Mouse (Mus musculus): ENCODE measurements around the gene Igsf9b. TPM values are rescaled to one million over a fixed set of nuclear protein-coding genes. Genes with fewer than 3 reads are reported as not detected.

Igsf9b gene
- polyA plus RNA-seq, 1 experiment from 2014 or later = 2.6 TPM

- H3K27me3 ChIP-seq (ENCODE audit: control insufficient read depth, insufficient read depth, low read depth, low read length) = no peaks in the 10 kb centered on the region
- WGBS = 80% methylated on average over 4 of the region's 4 CpGs
- ATAC-seq (ENCODE audit: low read depth) = no peak
Observed at GRCm38 (mm10) chr9:27286859-27287258, 12.1 kb upstream of the Igsf9b start.

GRCm38 (mm10) chr9:27287419-27287818 lies 11.6 kb upstream of the Igsf9b start:
- Histone ChIP-seq H3K4me1 (replicated peaks; ENCODE audit: control insufficient read depth, insufficient read depth, low read length) (peaks cover 10% of the 10 kb centered on the region; the same call in 1 of the 2 replicates), H3K9me3 (ENCODE audit: control insufficient read depth, low read length) (no peaks in the 10 kb centered on the region), H3K4me3 (ENCODE audit: low read length) (no peak overlapping the region), H3K27ac (ENCODE audit: low read length) (no peak overlapping the region), H3K9ac (ENCODE audit: low read length) (no peak overlapping the region), H3K36me3 (ENCODE audit: control insufficient read depth, insufficient read depth, low read length) (no peaks in the 10 kb centered on the region), H3K4me2 (ENCODE audit: low read depth, low read length) (no peak overlapping the region), H3K27me3 (ENCODE audit: control insufficient read depth, insufficient read depth, low read depth, low read length) (no peaks in the 10 kb centered on the region)
- 41% methylated on average over 5 of the region's 5 CpGs for WGBS
- no peak for ATAC-seq (ENCODE audit: low read depth)

More at GRCm38 (mm10) chr9:27286859-27287258, 12.1 kb upstream of the Igsf9b start:
- no peak overlapping the region for H3K4me2 ChIP-seq (ENCODE audit: low read depth, low read length)
- no peaks in the 10 kb centered on the region for H3K9me3 ChIP-seq (ENCODE audit: control insufficient read depth, low read length)
- H3K27ac ChIP-seq (ENCODE audit: low read length) = no peak overlapping the region
- H3K4me1 ChIP-seq (replicated peaks; ENCODE audit: control insufficient read depth, insufficient read depth, low read length) = peaks cover 10% of the 10 kb centered on the region; the same call in 1 of the 2 replicates
- H3K4me3 ChIP-seq (ENCODE audit: low read length) = no peak overlapping the region
- no peak overlapping the region for H3K9ac ChIP-seq (ENCODE audit: low read length)
- H3K36me3 ChIP-seq (ENCODE audit: control insufficient read depth, insufficient read depth, low read length) = no peaks in the 10 kb centered on the region

DNA sequence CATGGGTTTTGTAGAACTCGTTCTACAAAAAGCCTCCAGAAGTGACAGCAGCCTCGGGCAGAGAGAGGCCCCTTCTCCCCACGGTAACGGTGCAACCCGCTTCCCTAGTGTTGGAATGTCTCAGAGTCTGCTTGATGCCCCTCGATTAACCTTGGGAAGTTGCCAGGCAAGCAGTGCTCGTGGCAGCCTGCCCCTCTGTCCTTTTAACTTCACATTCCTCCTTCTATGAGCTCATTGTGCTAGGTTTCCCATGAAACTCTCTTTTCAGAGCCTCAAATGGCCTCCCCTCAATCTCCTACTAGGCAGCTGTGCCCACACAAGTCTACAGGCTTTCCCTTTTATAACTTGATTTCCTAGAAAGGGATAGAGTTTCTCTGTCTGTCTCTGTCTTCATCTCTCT lies 10.6 kb upstream of the Igsf9b start:
- H3K4me1 ChIP-seq (replicated peaks; ENCODE audit: control insufficient read depth, insufficient read depth, low read length) = peaks cover 10% of the 10 kb centered on the region; the same call in 1 of the 2 replicates
- no peak overlapping the region for H3K4me2 ChIP-seq (ENCODE audit: low read depth, low read length)
- WGBS = 11% methylated on average over 7 of the region's 7 CpGs
- H3K27ac ChIP-seq (ENCODE audit: low read length) = no peak overlapping the region
- no peak overlapping the region for H3K4me3 ChIP-seq (ENCODE audit: low read length)
- no peaks in the 10 kb centered on the region for H3K9me3 ChIP-seq (ENCODE audit: control insufficient read depth, low read length)
- H3K27me3 ChIP-seq (ENCODE audit: control insufficient read depth, insufficient read depth, low read depth, low read length) = no peaks in the 10 kb centered on the region
- H3K9ac ChIP-seq (ENCODE audit: low read length) = no peak overlapping the region
- ATAC-seq (ENCODE audit: low read depth) = peak; percentile 47
- H3K36me3 ChIP-seq (ENCODE audit: control insufficient read depth, insufficient read depth, low read length) = no peaks in the 10 kb centered on the region

DNA sequence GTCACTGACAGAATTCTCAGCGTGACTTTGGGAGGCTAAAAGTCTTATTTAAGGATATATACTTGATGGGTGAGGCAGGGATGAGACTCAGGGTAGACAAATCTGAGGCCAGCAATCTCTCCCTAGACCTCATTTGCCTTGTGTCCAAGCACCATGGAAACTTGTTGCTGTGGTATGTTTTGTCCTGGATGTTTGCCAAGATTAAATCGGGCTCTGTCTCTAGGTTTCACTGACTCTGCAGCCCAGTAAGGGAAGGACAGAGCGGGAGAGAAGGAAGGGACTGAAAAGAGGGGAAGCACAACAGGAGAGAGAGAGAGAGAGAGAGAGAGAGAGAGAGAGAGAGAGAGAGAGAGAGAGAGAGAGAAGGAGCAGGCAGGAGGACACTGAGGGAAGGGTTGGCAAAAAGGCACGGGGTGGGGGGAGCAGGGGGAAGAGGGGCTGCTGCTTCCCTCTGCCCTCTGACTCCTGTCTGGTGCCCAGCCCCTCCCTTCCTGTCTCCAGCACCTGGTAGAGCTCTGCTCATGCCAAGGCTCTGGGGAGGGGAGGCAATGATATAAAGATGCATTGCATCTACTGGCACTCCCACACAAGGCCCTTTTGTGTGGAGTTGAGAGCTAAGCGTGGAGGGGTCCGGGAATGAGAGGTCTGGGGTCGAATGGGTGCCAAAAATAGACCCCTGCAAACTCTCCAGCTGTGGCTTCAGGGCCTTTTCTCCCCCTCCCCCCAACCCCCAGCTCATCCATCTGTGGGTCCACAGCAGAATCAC lies 9.3 kb upstream of the Igsf9b start:
- no peak overlapping the region for H3K27ac ChIP-seq (ENCODE audit: low read length)
- no peak for ATAC-seq (ENCODE audit: low read depth)
- H3K9me3 ChIP-seq (ENCODE audit: control insufficient read depth, low read length) = no peaks in the 10 kb centered on the region
- H3K9ac ChIP-seq (ENCODE audit: low read length) = no peak overlapping the region
- H3K36me3 ChIP-seq (ENCODE audit: control insufficient read depth, insufficient read depth, low read length) = no peaks in the 10 kb centered on the region
- H3K27me3 ChIP-seq (ENCODE audit: control insufficient read depth, insufficient read depth, low read depth, low read length) = no peaks in the 10 kb centered on the region
- H3K4me3 ChIP-seq (ENCODE audit: low read length) = no peak overlapping the region
- peaks cover 10% of the 10 kb centered on the region; the same call in 1 of the 2 replicates for H3K4me1 ChIP-seq (replicated peaks; ENCODE audit: control insufficient read depth, insufficient read depth, low read length)
- no peak overlapping the region for H3K4me2 ChIP-seq (ENCODE audit: low read depth, low read length)
- 21% methylated on average over 7 of the region's 7 CpGs for WGBS

GRCm38 (mm10) chr9:27294380-27294779 lies 4.6 kb upstream of the Igsf9b start:
- WGBS = 55% methylated on average over 4 of the region's 4 CpGs
- Histone ChIP-seq H3K9ac (ENCODE audit: low read length) (no peak overlapping the region), H3K4me3 (ENCODE audit: low read length) (no peak overlapping the region), H3K27me3 (ENCODE audit: control insufficient read depth, insufficient read depth, low read depth, low read length) (peaks cover 14% of the 10 kb centered on the region), H3K4me2 (ENCODE audit: low read depth, low read length) (no peak overlapping the region), H3K36me3 (ENCODE audit: control insufficient read depth, insufficient read depth, low read length) (no peaks in the 10 kb centered on the region), H3K4me1 (replicated peaks; ENCODE audit: control insufficient read depth, insufficient read depth, low read length) (peaks cover 4% of the 10 kb centered on the region; the same call in 1 of the 2 replicates), H3K9me3 (ENCODE audit: control insufficient read depth, low read length) (no peaks in the 10 kb centered on the region), H3K27ac (ENCODE audit: low read length) (no peak overlapping the region)
- no peak for ATAC-seq (ENCODE audit: low read depth)

GRCm38 (mm10) chr9:27299286-27300187 lies 533 bp downstream of the Igsf9b start:
- peaks cover 32% of the 10 kb centered on the region for H3K27me3 ChIP-seq (ENCODE audit: control insufficient read depth, insufficient read depth, low read depth, low read length)
- peak overlapping the region; percentile 63 for H3K4me3 ChIP-seq (ENCODE audit: low read length)
- H3K9ac ChIP-seq (ENCODE audit: low read length) = peak overlapping the region; percentile 56
- peak overlapping the region; percentile 29; the same call in 1 of the 2 replicates for H3K27ac ChIP-seq (ENCODE audit: low read length)
- peak overlapping the region; percentile 74 for H3K4me2 ChIP-seq (ENCODE audit: low read depth, low read length)
- no peaks in the 10 kb centered on the region for H3K9me3 ChIP-seq (ENCODE audit: control insufficient read depth, low read length)
- peaks cover 5% of the 10 kb centered on the region; the same call in 1 of the 2 replicates for H3K4me1 ChIP-seq (replicated peaks; ENCODE audit: control insufficient read depth, insufficient read depth, low read length)
- peak; percentile 13 for ATAC-seq (ENCODE audit: low read depth)
- under 1% methylated on average over 64 of the region's 68 CpGs for WGBS
- H3K36me3 ChIP-seq (ENCODE audit: control insufficient read depth, insufficient read depth, low read length) = no peaks in the 10 kb centered on the region

DNA sequence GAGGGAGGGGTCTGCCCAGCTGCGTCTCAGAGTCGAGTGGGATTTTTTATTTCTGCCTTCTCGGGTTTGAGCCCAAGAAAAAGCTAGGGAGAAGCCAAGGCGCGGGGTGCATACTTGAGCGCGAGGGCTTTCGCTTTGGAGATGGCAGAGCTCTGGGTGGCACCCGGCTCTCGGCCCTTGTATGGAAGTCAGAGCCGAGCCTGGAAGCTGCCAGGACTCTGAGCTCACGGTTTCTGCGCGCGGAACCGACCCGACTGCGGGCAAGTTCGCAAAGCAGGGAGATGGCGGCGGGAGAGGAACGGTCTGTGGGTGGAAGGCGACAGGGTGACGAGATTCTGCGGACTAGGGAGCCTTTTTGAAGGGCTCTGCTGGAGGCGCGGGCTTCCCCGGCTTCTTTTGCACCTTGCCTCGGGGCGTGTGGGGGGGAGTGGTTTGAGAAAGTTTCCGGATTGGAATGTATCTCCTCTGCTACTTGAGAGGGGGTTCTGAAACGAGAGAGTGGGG lies 1.2 kb downstream of the Igsf9b start:
- Histone ChIP-seq H3K4me2 (ENCODE audit: low read depth, low read length) (peak overlapping the region; percentile 74), H3K9ac (ENCODE audit: low read length) (peak overlapping the region; percentile 56), H3K27ac (ENCODE audit: low read length) (no peak overlapping the region), H3K4me3 (ENCODE audit: low read length) (peak overlapping the region; percentile 63), H3K9me3 (ENCODE audit: control insufficient read depth, low read length) (no peaks in the 10 kb centered on the region), H3K36me3 (ENCODE audit: control insufficient read depth, insufficient read depth, low read length) (no peaks in the 10 kb centered on the region), H3K4me1 (replicated peaks; ENCODE audit: control insufficient read depth, insufficient read depth, low read length) (peaks cover 5% of the 10 kb centered on the region; the same call in 1 of the 2 replicates), H3K27me3 (ENCODE audit: control insufficient read depth, insufficient read depth, low read depth, low read length) (peaks cover 32% of the 10 kb centered on the region)
- 1% methylated on average over 32 of the region's 32 CpGs for WGBS
- ATAC-seq (ENCODE audit: low read depth) = no peak

- ATAC-seq (ENCODE audit: low read depth) = no peak
- 8% methylated on average over 4 of the region's 4 CpGs for WGBS
Observed at GRCm38 (mm10) chr9:27300698-27301097, 1.7 kb downstream of the Igsf9b start.

DNA sequence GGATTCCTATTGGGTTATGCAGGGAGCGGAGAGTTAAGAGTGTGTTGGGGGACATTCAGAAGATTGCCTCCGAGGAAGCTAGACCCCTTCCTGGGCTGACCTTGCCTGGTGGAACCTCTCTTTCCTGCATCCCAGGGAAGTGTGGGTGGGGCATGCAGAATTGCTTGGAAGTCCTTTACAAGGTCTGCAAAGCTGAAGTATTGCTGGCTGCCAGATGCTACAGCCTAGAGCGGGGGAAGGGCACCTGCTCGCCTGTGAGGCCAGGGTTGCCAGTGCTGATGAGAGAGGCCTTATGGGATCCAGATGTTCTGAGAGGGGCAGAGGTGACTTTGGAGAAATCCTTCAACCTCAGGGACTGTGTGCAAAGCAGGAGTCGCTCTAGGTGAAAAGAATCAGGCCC lies 2.5 kb downstream of the Igsf9b start:
- Histone ChIP-seq H3K4me3 (ENCODE audit: low read length) (no peak overlapping the region), H3K4me2 (ENCODE audit: low read depth, low read length) (no peak overlapping the region), H3K4me1 (replicated peaks; ENCODE audit: control insufficient read depth, insufficient read depth, low read length) (peaks cover 5% of the 10 kb centered on the region; the same call in 1 of the 2 replicates), H3K9ac (ENCODE audit: low read length) (no peak overlapping the region), H3K36me3 (ENCODE audit: control insufficient read depth, insufficient read depth, low read length) (no peaks in the 10 kb centered on the region), H3K9me3 (ENCODE audit: control insufficient read depth, low read length) (no peaks in the 10 kb centered on the region), H3K27ac (ENCODE audit: low read length) (no peak overlapping the region), H3K27me3 (ENCODE audit: control insufficient read depth, insufficient read depth, low read depth, low read length) (peaks cover 32% of the 10 kb centered on the region)
- WGBS = 38% methylated on average over 5 of the region's 5 CpGs
- no peak for ATAC-seq (ENCODE audit: low read depth)

More at GRCm38 (mm10) chr9:27300698-27301097, 1.7 kb downstream of the Igsf9b start:
- peak overlapping the region; percentile 63 for H3K4me3 ChIP-seq (ENCODE audit: low read length)
- no peaks in the 10 kb centered on the region for H3K36me3 ChIP-seq (ENCODE audit: control insufficient read depth, insufficient read depth, low read length)
- no peak overlapping the region for H3K9ac ChIP-seq (ENCODE audit: low read length)
- peaks cover 5% of the 10 kb centered on the region; the same call in 1 of the 2 replicates for H3K4me1 ChIP-seq (replicated peaks; ENCODE audit: control insufficient read depth, insufficient read depth, low read length)
- peaks cover 32% of the 10 kb centered on the region for H3K27me3 ChIP-seq (ENCODE audit: control insufficient read depth, insufficient read depth, low read depth, low read length)
- H3K4me2 ChIP-seq (ENCODE audit: low read depth, low read length) = peak overlapping the region; percentile 74
- no peaks in the 10 kb centered on the region for H3K9me3 ChIP-seq (ENCODE audit: control insufficient read depth, low read length)
- no peak overlapping the region for H3K27ac ChIP-seq (ENCODE audit: low read length)

All from lung, embryonic 16.5 days (tissue).